Mouse (Mus musculus): Measurements from ENCODE around the gene Mex3a.

GRCm38 (mm10) chr3:88535527-88535926 is 3.3 kb downstream of the Mex3a start:
- TF ChIP-seq CTCF (conservative IDR thresholded peaks at IDR 0.05; ENCODE audit: low read length): no peak
- no peak for TF ChIP-seq POU5F1 (IDR thresholded peaks at IDR 0.05; ENCODE audit: borderline replicate concordance, low read length)
- TF ChIP-seq NANOG (IDR thresholded peaks at IDR 0.05; ENCODE audit: borderline replicate concordance, low read length): no peak
